Mouse (Mus musculus) ES-Bruce4 (cell line): ENCODE results near the gene Siglec1.

ENCODE experiments used
- CTCF ChIP-seq: IDR thresholded peaks from one replicate; pipeline ENCODE4 v1.8.1; 2011; ENCODE audit warnings: low read depth, low read length
- EP300 ChIP-seq: IDR thresholded peaks from 2 replicates; pipeline ENCODE4 v1.6.1; 2011; ENCODE audit warnings: low read depth, low read length; ENCODE audit not compliant: insufficient read depth
- POLR2A ChIP-seq: IDR thresholded peaks from one replicate; pipeline ENCODE4 v1.8.1; 2011; ENCODE audit warnings: low read length; ENCODE audit not compliant: insufficient read depth

- TF ChIP-seq POLR2A (no peak), CTCF (no peak), EP300 (no peak)
These were observed 48.3 kb upstream of the Siglec1 start for GRCm38 (mm10) chr2:131134826-131135400.
